Mouse (Mus musculus) ES-E14 (cell line): Measurements from ENCODE around the gene Eya3.

Experiments used
- CHD2 ChIP-seq: IDR thresholded peaks from 2 replicates; pipeline ENCODE4 v1.6.1; 2014; ENCODE audit warnings: mild to moderate bottlenecking, low read depth, low read length, inconsistent platforms
- MAFK ChIP-seq: IDR thresholded peaks from 2 replicates; pipeline ENCODE4 v1.6.1; 2014; ENCODE audit warnings: mild to moderate bottlenecking, low read depth, low read length, inconsistent platforms; ENCODE audit not compliant: insufficient read depth
- ZC3H11A ChIP-seq: IDR thresholded peaks from 2 replicates; pipeline ENCODE4 v1.6.1; 2012; ENCODE audit warnings: low read depth, mild to moderate bottlenecking, inconsistent platforms, low read length, borderline replicate concordance
- ZNF384 ChIP-seq: IDR thresholded peaks from 2 replicates; pipeline ENCODE4 v1.6.1; 2012; ENCODE audit warnings: low read depth, low read length, inconsistent platforms

- no peak for TF ChIP-seq ZNF384
- no peak for TF ChIP-seq MAFK
- TF ChIP-seq ZC3H11A = no peak
- no peak for TF ChIP-seq CHD2
These were observed 54.6 kb downstream of the Eya3 start for GRCm38 (mm10) chr4:132693366-132693765.
